Mouse (Mus musculus) lung, postnatal 0 days (tissue): ENCODE measurements around the gene Fadd.

Experiments
- CTCF ChIP-seq: IDR thresholded peaks from 2 replicates; pipeline ENCODE4 v1.5.1; 2016; ENCODE audit warnings: antibody characterized with exemption, mild to moderate bottlenecking
- EP300 ChIP-seq: IDR thresholded peaks from 2 replicates; pipeline ENCODE4 v1.6.1; 2016; ENCODE audit warnings: antibody characterized with exemption, mild to moderate bottlenecking, control low read depth

DNA sequence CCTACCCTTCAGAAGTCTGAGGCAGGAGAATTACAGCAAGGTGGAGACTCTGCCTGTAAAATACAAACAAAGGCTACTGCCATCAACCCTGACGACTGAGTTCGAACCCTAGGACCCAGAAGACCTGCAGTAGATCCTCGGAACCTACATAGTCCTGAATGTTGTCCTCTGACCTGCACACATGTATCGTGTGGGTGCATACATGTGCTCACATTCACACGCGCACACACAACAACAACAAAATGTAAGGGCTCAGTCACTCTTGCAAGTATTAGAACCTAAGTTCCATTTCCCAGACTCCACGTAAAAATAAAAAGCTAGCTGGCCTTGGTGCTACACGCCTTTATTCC, 28.2 kb downstream of the Fadd start:
- TF ChIP-seq CTCF: no peak
- no peak for TF ChIP-seq EP300
